Mouse (Mus musculus): Measurements from ENCODE around the gene Olfr938. TPM values are rescaled to one million over a fixed set of nuclear protein-coding genes. Genes with fewer than 3 reads are reported as not detected.

Gene Olfr938
- not detected for polyA plus RNA-seq (2015; fragmentation: Illumina TruSeq; extraction: RNeasy Lipid Tissue Mini Kit (QIAGEN cat#74804); ENCODE audit: low read depth, low replicate concordance)

GRCm38 (mm10) chr9:39078787-39079186, at the start of gene Olfr938:
Gene Olfr938 (minus strand): TSS chr9:39078887.

DNA sequence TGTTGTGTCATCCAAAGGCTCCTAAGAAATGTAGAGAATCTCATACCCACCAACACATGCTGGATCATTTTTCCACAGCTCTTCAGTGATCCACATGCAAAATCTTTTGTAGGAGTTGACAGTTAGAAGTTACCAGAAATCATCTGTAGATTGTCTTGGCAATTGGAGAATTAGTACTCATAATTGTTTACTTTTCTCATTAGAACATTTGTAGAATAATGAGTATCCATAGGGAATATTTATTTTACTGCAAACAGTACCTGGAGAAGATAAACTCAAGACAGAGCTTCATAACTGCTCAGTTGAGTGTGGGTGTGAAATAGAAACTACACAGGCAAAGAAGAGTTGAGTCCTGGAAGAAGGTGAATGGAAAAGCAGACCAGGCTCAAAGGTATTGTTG, 49.1 kb upstream of the Olfr938 start, which contains the start of gene Olfr27:
TSS of gene Olfr27 (plus strand) at position 301 of the 400 bp plus-strand sequence.

DNA sequence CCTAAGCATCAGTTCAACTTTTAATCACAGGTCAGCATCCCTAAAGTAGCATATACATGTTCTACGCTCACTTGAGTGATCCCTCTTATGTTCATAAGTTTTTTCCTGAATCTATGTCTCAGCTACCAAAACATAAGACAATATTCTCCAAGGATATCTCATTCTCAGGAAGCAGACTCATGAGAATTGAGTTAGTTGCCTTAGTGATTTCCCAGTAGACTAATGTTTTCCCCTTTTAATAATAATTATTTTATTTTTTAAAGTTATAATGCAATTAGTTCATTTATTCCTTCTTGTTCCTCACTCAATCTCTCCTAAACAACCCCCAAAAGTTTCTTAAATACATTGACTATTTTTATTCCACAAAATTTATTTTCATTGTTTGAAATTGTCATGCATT, 13.8 kb downstream of the Olfr938 start, which contains the start of gene Olfr937:
TSS of gene Olfr937 (minus strand) at position 101 of the 400 bp plus-strand sequence.

Other genes with a start within 250 kb of the Olfr938 start
- gene Olfr924, start 234.4 kb downstream of the Olfr938 start, polyA plus RNA-seq (2015; fragmentation: Illumina TruSeq; extraction: RNeasy Lipid Tissue Mini Kit (QIAGEN cat#74804); ENCODE audit: low read depth, low replicate concordance) = not detected
- not detected for gene Olfr26, start 223.8 kb downstream of the Olfr938 start, polyA plus RNA-seq (2015; fragmentation: Illumina TruSeq; extraction: RNeasy Lipid Tissue Mini Kit (QIAGEN cat#74804); ENCODE audit: low read depth, low replicate concordance)
- not detected for gene Olfr926, start 201.8 kb downstream of the Olfr938 start, polyA plus RNA-seq (2015; fragmentation: Illumina TruSeq; extraction: RNeasy Lipid Tissue Mini Kit (QIAGEN cat#74804); ENCODE audit: low read depth, low replicate concordance)
- gene Olfr930, start 149.1 kb downstream of the Olfr938 start, polyA plus RNA-seq (2015; fragmentation: Illumina TruSeq; extraction: RNeasy Lipid Tissue Mini Kit (QIAGEN cat#74804); ENCODE audit: low read depth, low replicate concordance) = not detected
- not detected for gene Olfr933, start 106.6 kb downstream of the Olfr938 start, polyA plus RNA-seq (2015; fragmentation: Illumina TruSeq; extraction: RNeasy Lipid Tissue Mini Kit (QIAGEN cat#74804); ENCODE audit: low read depth, low replicate concordance)
- not detected for gene Olfr934, start 90.6 kb downstream of the Olfr938 start, polyA plus RNA-seq (2015; fragmentation: Illumina TruSeq; extraction: RNeasy Lipid Tissue Mini Kit (QIAGEN cat#74804); ENCODE audit: low read depth, low replicate concordance)
- not detected for gene Olfr935, start 79.2 kb downstream of the Olfr938 start, polyA plus RNA-seq (2015; fragmentation: Illumina TruSeq; extraction: RNeasy Lipid Tissue Mini Kit (QIAGEN cat#74804); ENCODE audit: low read depth, low replicate concordance)
- gene Olfr146, start 55.5 kb downstream of the Olfr938 start, polyA plus RNA-seq (2015; fragmentation: Illumina TruSeq; extraction: RNeasy Lipid Tissue Mini Kit (QIAGEN cat#74804); ENCODE audit: low read depth, low replicate concordance) = not detected
- not detected for gene Olfr937, start 13.9 kb downstream of the Olfr938 start, polyA plus RNA-seq (2015; fragmentation: Illumina TruSeq; extraction: RNeasy Lipid Tissue Mini Kit (QIAGEN cat#74804); ENCODE audit: low read depth, low replicate concordance)
- not detected for gene Olfr27, start 49.2 kb upstream of the Olfr938 start, polyA plus RNA-seq (2015; fragmentation: Illumina TruSeq; extraction: RNeasy Lipid Tissue Mini Kit (QIAGEN cat#74804); ENCODE audit: low read depth, low replicate concordance)
- gene Olfr943, start 87.4 kb upstream of the Olfr938 start, polyA plus RNA-seq (2015; fragmentation: Illumina TruSeq; extraction: RNeasy Lipid Tissue Mini Kit (QIAGEN cat#74804); ENCODE audit: low read depth, low replicate concordance) = not detected
- not detected for gene Olfr944, start 123.0 kb upstream of the Olfr938 start, polyA plus RNA-seq (2015; fragmentation: Illumina TruSeq; extraction: RNeasy Lipid Tissue Mini Kit (QIAGEN cat#74804); ENCODE audit: low read depth, low replicate concordance)
- gene Olfr1537, start 171.1 kb upstream of the Olfr938 start, polyA plus RNA-seq (2015; fragmentation: Illumina TruSeq; extraction: RNeasy Lipid Tissue Mini Kit (QIAGEN cat#74804); ENCODE audit: low read depth, low replicate concordance) = not detected
- gene Olfr945, start 197.9 kb upstream of the Olfr938 start, polyA plus RNA-seq (2015; fragmentation: Illumina TruSeq; extraction: RNeasy Lipid Tissue Mini Kit (QIAGEN cat#74804); ENCODE audit: low read depth, low replicate concordance) = not detected
- not detected for gene Olfr948, start 247.2 kb upstream of the Olfr938 start, polyA plus RNA-seq (2015; fragmentation: Illumina TruSeq; extraction: RNeasy Lipid Tissue Mini Kit (QIAGEN cat#74804); ENCODE audit: low read depth, low replicate concordance)